ENCODE assay signal across 29 mouse cellular contexts in genomic region chr1:130938192-130938591, GRCm38 (mm10). TPM values are rescaled to one million over a fixed set of nuclear protein-coding genes. Genes with fewer than 3 reads are reported as not detected.
DNase-seq lines count a peak whose midpoint lies in the region; ATAC-seq and TF ChIP-seq lines count a peak whose summit lies in the region.
"Had no signal": no experiment of that assay in that cellular context is flagged by ENCODE, and none has a peak within 500 bp of the region (broad histone marks: within the 10 kb centered on the region; RNA-seq: fewer than 3 reads in every experiment).

No protein-coding gene starts in this region.

- ATAC-seq in cerebellum, adult (ENCODE audit: insufficient number of reproducible peaks, low FRiP score, low TSS enrichment) = no peak
- ATAC-seq in forebrain, embryonic 15.5 days (replicated peaks) = 0 out of 2 replicates have a peak, but pooled peaks have one; percentile 48
- no peak for ATAC-seq in forebrain, embryonic 13.5 days
- no peak for ATAC-seq in limb, embryonic 14.5 days (ENCODE audit: low FRiP score, low read depth)
- ATAC-seq: activated CD4-positive, CD25-positive, alpha-beta regulatory T cell, adult 4 months; midbrain, embryonic 16.5 days had no signal

- TF ChIP-seq POLR2A in limb, embryonic 14.5 days (IDR thresholded peaks at IDR 0.05; ENCODE audit: borderline replicate concordance, extremely low read depth, insufficient read depth, insufficient read length) = no peak
- TF ChIP-seq POLR2A in brain, embryonic 14.5 days (IDR thresholded peaks at IDR 0.05; ENCODE audit: borderline replicate concordance, extremely low read depth, insufficient read depth, insufficient read length, poor library complexity, severe bottlenecking) = no peak

- no peaks in the 10 kb centered on the region for H3K27me3 ChIP-seq in forebrain, embryonic 15.5 days
- H3K27me3 ChIP-seq in forebrain, embryonic 13.5 days = no peaks in the 10 kb centered on the region
- no peaks in the 10 kb centered on the region for H3K27me3 ChIP-seq in limb, embryonic 14.5 days (ENCODE audit: control insufficient read depth, insufficient read depth, low read length)
- H3K27me3 ChIP-seq in limb, embryonic 10.5 days (ENCODE audit: low read depth, poor library complexity, severe bottlenecking) = no peaks in the 10 kb centered on the region
- H3K27me3 ChIP-seq: heart, embryonic 12.5 days; liver, embryonic 15.5 days; lung, embryonic 15.5 days had no signal

- no peaks in the 10 kb centered on the region for H3K4me1 ChIP-seq in forebrain, embryonic 15.5 days
- 0 out of 2 replicates have a peak, but pooled peaks cover 6% of the 10 kb centered on the region for H3K4me1 ChIP-seq in forebrain, embryonic 13.5 days
- peaks cover 3% of the 10 kb centered on the region; the same call in 1 of the 2 replicates for H3K4me1 ChIP-seq in limb, embryonic 14.5 days (ENCODE audit: control insufficient read depth, insufficient read depth, low read length)
- H3K4me1 ChIP-seq in limb, embryonic 10.5 days = peaks cover 40% of the 10 kb centered on the region
- H3K4me1 ChIP-seq: liver, embryonic 15.5 days; lung, embryonic 15.5 days had no signal

- H3K9ac ChIP-seq in forebrain, embryonic 15.5 days (replicated peaks) = no peak overlapping the region
- no peak overlapping the region for H3K9ac ChIP-seq in forebrain, embryonic 13.5 days
- no peak overlapping the region for H3K9ac ChIP-seq in limb, embryonic 14.5 days (ENCODE audit: low read depth, low read length, severe bottlenecking)
- H3K9ac ChIP-seq: heart, embryonic 12.5 days; liver, embryonic 15.5 days; lung, embryonic 15.5 days had no signal

- peak; percentile 80 to 85 for DNase-seq in cerebellum, postnatal 10 days
- peak; percentile 15 for DNase-seq in limb, embryonic 14.5 days (ENCODE audit: low spot score)
- DNase-seq in limb, embryonic 10.5 days (ENCODE audit: low spot score) = no peak
- DNase-seq in brain, embryonic 14.5 days (ENCODE audit: low read depth) = peak; percentile 68
- DNase-seq in adrenal gland, adult 18-20 months (ENCODE audit: low spot score in 2 of 2) = no peak
- DNase-seq: adrenal gland, postnatal 10 days; gastrocnemius, postnatal 25 days; heart, adult 18-20 months; heart, postnatal 10 days; kidney, adult 11 months; kidney, postnatal 4 days; liver; lung, postnatal 36 days; right cerebral cortex, postnatal 14 days had no signal

- H3K36me3 ChIP-seq in forebrain, embryonic 15.5 days = no peaks in the 10 kb centered on the region
- no peaks in the 10 kb centered on the region for H3K36me3 ChIP-seq in forebrain, embryonic 13.5 days (ENCODE audit: poor library complexity, severe bottlenecking)
- H3K36me3 ChIP-seq in limb, embryonic 14.5 days (ENCODE audit: control insufficient read depth, insufficient read depth, low read length) = no peaks in the 10 kb centered on the region
- H3K36me3 ChIP-seq in limb, embryonic 10.5 days = no peaks in the 10 kb centered on the region
- H3K36me3 ChIP-seq: heart, embryonic 12.5 days; liver, embryonic 15.5 days; lung, embryonic 15.5 days had no signal

- no peak for TF ChIP-seq CTCF in brain, embryonic 14.5 days (IDR thresholded peaks at IDR 0.05; ENCODE audit: borderline replicate concordance, extremely low read depth, insufficient read depth, insufficient read length)

- no peak overlapping the region for H3K4me3 ChIP-seq in forebrain, embryonic 15.5 days
- H3K4me3 ChIP-seq in forebrain, embryonic 13.5 days = no peak overlapping the region
- no peak overlapping the region for H3K4me3 ChIP-seq in limb, embryonic 14.5 days (replicated peaks; ENCODE audit: low read length)
- no peak overlapping the region for H3K4me3 ChIP-seq in limb, embryonic 10.5 days
- H3K4me3 ChIP-seq: heart, embryonic 12.5 days; liver, embryonic 15.5 days; lung, embryonic 15.5 days; megakaryocyte, embryonic 14.5 days had no signal

- no peak overlapping the region for H3K27ac ChIP-seq in forebrain, embryonic 15.5 days (replicated peaks)
- no peak overlapping the region for H3K27ac ChIP-seq in forebrain, embryonic 13.5 days
- H3K27ac ChIP-seq in limb, embryonic 14.5 days (replicated peaks; ENCODE audit: low read depth, low read length) = no peak overlapping the region
- no peak overlapping the region for H3K27ac ChIP-seq in limb, embryonic 10.5 days
- H3K27ac ChIP-seq: liver, embryonic 15.5 days; lung, embryonic 15.5 days had no signal

- 48% methylated on average over 7 of the region's 7 CpGs for WGBS in forebrain, embryonic 15.5 days
- WGBS in forebrain, embryonic 13.5 days = 55% methylated on average over 7 of the region's 7 CpGs
- WGBS in limb, embryonic 14.5 days = 79% methylated on average over 7 of the region's 7 CpGs
- WGBS in limb, embryonic 10.5 days = 87% methylated on average over 7 of the region's 7 CpGs

- no peak overlapping the region for H3K4me2 ChIP-seq in forebrain, embryonic 15.5 days (replicated peaks)
- no peak overlapping the region for H3K4me2 ChIP-seq in forebrain, embryonic 13.5 days
- no peak overlapping the region for H3K4me2 ChIP-seq in limb, embryonic 14.5 days (replicated peaks; ENCODE audit: low read depth, low read length, severe bottlenecking)
- H3K4me2 ChIP-seq: heart, embryonic 12.5 days; liver, embryonic 15.5 days; lung, embryonic 15.5 days had no signal

- H3K9me3 ChIP-seq in forebrain, embryonic 15.5 days = no peaks in the 10 kb centered on the region
- no peaks in the 10 kb centered on the region for H3K9me3 ChIP-seq in forebrain, embryonic 13.5 days (replicated peaks)
- H3K9me3 ChIP-seq in limb, embryonic 14.5 days (ENCODE audit: control insufficient read depth, low read length) = no peaks in the 10 kb centered on the region
- H3K9me3 ChIP-seq in limb, embryonic 10.5 days (replicated peaks) = no peaks in the 10 kb centered on the region
- H3K9me3 ChIP-seq: heart, embryonic 12.5 days; liver, embryonic 15.5 days; lung, embryonic 15.5 days; megakaryocyte, embryonic 14.5 days had no signal

RNA-seq across cellular contexts. Expression of gene Il19, which starts 1.7 kb away (rescaled TPM):
- polyA plus RNA-seq in forebrain, embryonic 15.5 days (2015; fragmentation: Nextera tagmentation; extraction: Ambion mirVana) = not detected in 2 replicates
- not detected in 2 replicates for polyA plus RNA-seq in forebrain, embryonic 13.5 days (2015; fragmentation: Nextera tagmentation; extraction: Ambion mirVana)
- 0.09 and 0.20 TPM in 2 replicates for polyA plus RNA-seq in limb, embryonic 14.5 days (2012; rRNA removed)
- polyA plus RNA-seq in limb, embryonic 14.5 days (2014; fragmentation: Nextera tagmentation; extraction: Ambion mirVana) = not detected in 2 replicates
- polyA plus RNA-seq in limb, embryonic 10.5 days (2016; fragmentation: Nextera tagmentation; extraction: Ambion mirVana) = 0.20 TPM in 1 of 2 replicates, not detected in the other
- polyA plus RNA-seq in brain, embryonic 14.5 days (2012; rRNA removed) = not detected in 2 replicates
- not detected for total RNA-seq in adrenal gland, adult 18-20 months (2021)
- total RNA-seq: adrenal gland, postnatal 10 days; gastrocnemius, postnatal 25 days; heart, adult 18-20 months; heart, postnatal 10 days; left cerebral cortex, adult 18-20 months; left cerebral cortex, postnatal 25 days had no signal
- polyA plus RNA-seq: activated CD4-positive, CD25-positive, alpha-beta regulatory T cell, adult 4 months; heart, embryonic 12.5 days; kidney, embryonic 16.5 days; liver, embryonic 15.5 days; lung, embryonic 15.5 days; midbrain, embryonic 16.5 days; spleen, adult 2 months; testis, adult 2 months; urinary bladder, adult 2 months had no signal

RNA-seq across cellular contexts. Expression of gene Il20, which starts 26.9 kb away (rescaled TPM):
- not detected in 2 replicates for polyA plus RNA-seq in forebrain, embryonic 15.5 days (2015; fragmentation: Nextera tagmentation; extraction: Ambion mirVana)
- not detected in 2 replicates for polyA plus RNA-seq in forebrain, embryonic 13.5 days (2015; fragmentation: Nextera tagmentation; extraction: Ambion mirVana)
- polyA plus RNA-seq in limb, embryonic 14.5 days (2012; rRNA removed) = not detected in 2 replicates
- not detected in 2 replicates for polyA plus RNA-seq in limb, embryonic 14.5 days (2014; fragmentation: Nextera tagmentation; extraction: Ambion mirVana)
- not detected in 2 replicates for polyA plus RNA-seq in limb, embryonic 10.5 days (2016; fragmentation: Nextera tagmentation; extraction: Ambion mirVana)
- not detected in 2 replicates for polyA plus RNA-seq in brain, embryonic 14.5 days (2012; rRNA removed)
- total RNA-seq in adrenal gland, adult 18-20 months (2021) = not detected
- total RNA-seq: adrenal gland, postnatal 10 days; gastrocnemius, postnatal 25 days; heart, adult 18-20 months; heart, postnatal 10 days; left cerebral cortex, adult 18-20 months; left cerebral cortex, postnatal 25 days had no signal
- polyA plus RNA-seq: activated CD4-positive, CD25-positive, alpha-beta regulatory T cell, adult 4 months; heart, embryonic 12.5 days; kidney, embryonic 16.5 days; liver, embryonic 15.5 days; lung, embryonic 15.5 days; midbrain, embryonic 16.5 days; spleen, adult 2 months; testis, adult 2 months; urinary bladder, adult 2 months had no signal

RNA-seq across cellular contexts. Expression of gene Il24, which starts 50.9 kb away (rescaled TPM):
- not detected in 2 replicates for polyA plus RNA-seq in forebrain, embryonic 15.5 days (2015; fragmentation: Nextera tagmentation; extraction: Ambion mirVana)
- not detected in 2 replicates for polyA plus RNA-seq in forebrain, embryonic 13.5 days (2015; fragmentation: Nextera tagmentation; extraction: Ambion mirVana)
- polyA plus RNA-seq in limb, embryonic 14.5 days (2012; rRNA removed) = not detected in 2 replicates
- polyA plus RNA-seq in limb, embryonic 14.5 days (2014; fragmentation: Nextera tagmentation; extraction: Ambion mirVana) = not detected in 2 replicates
- not detected in 2 replicates for polyA plus RNA-seq in limb, embryonic 10.5 days (2016; fragmentation: Nextera tagmentation; extraction: Ambion mirVana)
- polyA plus RNA-seq in brain, embryonic 14.5 days (2012; rRNA removed) = not detected in 2 replicates
- total RNA-seq in adrenal gland, adult 18-20 months (2021) = not detected
- total RNA-seq: adrenal gland, postnatal 10 days; gastrocnemius, postnatal 25 days; heart, adult 18-20 months; heart, postnatal 10 days; left cerebral cortex, adult 18-20 months; left cerebral cortex, postnatal 25 days had no signal
- polyA plus RNA-seq: activated CD4-positive, CD25-positive, alpha-beta regulatory T cell, adult 4 months; heart, embryonic 12.5 days; kidney, embryonic 16.5 days; liver, embryonic 15.5 days; lung, embryonic 15.5 days; midbrain, embryonic 16.5 days; spleen, adult 2 months; testis, adult 2 months; urinary bladder, adult 2 months had no signal

Comparison
In these comparisons a context has a peak if more than half of its experiments do, and no peak if none do; other contexts are left out.
1. DNase-seq: peak in cerebellum, postnatal 10 days (2 of 2), limb, embryonic 14.5 days (single experiment) and brain, embryonic 14.5 days (single experiment); none in limb, embryonic 10.5 days (single experiment) and adrenal gland, adult 18-20 months (0 of 2).